Mouse (Mus musculus): Measurements from ENCODE around the gene Hebp1.

- TF ChIP-seq POLR2A (IDR thresholded peaks at IDR 0.05; ENCODE audit: borderline replicate concordance, low read depth, low read length) (no peak), CTCF (IDR thresholded peaks at IDR 0.05; ENCODE audit: low read depth, low read length) (no peak)
Measured at GRCm38 (mm10) chr6:135118183-135118582, 79.6 kb downstream of the Hebp1 start, which contains the start of gene Gprc5d.

Measured in bone marrow macrophage, adult 2 months (primary cell).